Mouse (Mus musculus): ENCODE data around the gene Clk4.

DNA sequence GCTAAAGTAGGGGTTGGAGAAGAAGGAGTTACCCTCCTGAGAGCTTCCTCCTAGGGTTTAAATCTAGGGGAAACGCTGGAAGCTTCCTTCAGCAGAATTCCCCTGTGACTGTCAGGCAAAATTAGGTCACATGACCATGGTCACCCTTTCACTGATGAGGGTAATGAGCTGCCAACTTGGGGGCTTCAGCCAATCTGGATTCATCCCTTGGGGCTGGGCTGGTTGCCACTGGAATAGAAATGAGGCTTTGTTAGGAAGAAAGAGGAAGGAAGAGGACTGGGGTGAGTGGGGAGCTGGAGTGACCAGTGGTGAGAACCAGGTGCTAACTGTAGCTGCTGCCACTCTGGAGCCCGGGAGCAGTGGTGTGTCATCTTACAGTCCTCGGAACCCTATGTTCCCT, 34.2 kb downstream of the Clk4 start:
- TF ChIP-seq CTCF (IDR thresholded peaks at IDR 0.05; ENCODE audit: low read depth) (no peak), EP300 (IDR thresholded peaks at IDR 0.05; ENCODE audit: low read depth) (no peak)
